Mouse (Mus musculus) forebrain, embryonic 14.5 days (tissue): Measurements from ENCODE around the gene Atp6v1g2. TPM values are rescaled to one million over a fixed set of nuclear protein-coding genes. Genes with fewer than 3 reads are reported as not detected.

ENCODE experiments used
- ATAC-seq: fragments of 200-750 bp; cut with Nextera tagmentation; 2 replicates; pipeline ENCODE4 v1.8.0; 2017; ENCODE audit warnings: mild to moderate bottlenecking, moderate library complexity
- DNase-seq: peaks from one replicate; pipeline ENCODE4 v3.0.0-alpha.2; 2015; ENCODE audit warnings: low spot score
- H3K27ac ChIP-seq: fragments of 300-500 bp; sonication (generic); 2 replicates; pipeline ENCODE4 v1.5.1; 2014; ENCODE audit warnings: low read depth, mild to moderate bottlenecking, control low read depth, low read length, moderate library complexity
- H3K27me3 ChIP-seq: fragments of 300-500 bp; sonication (generic); replicated peaks from 2 replicates; pipeline ENCODE4 v1.6.1; 2014; ENCODE audit warnings: low read length, control low read depth, mixed read lengths; ENCODE audit not compliant: control insufficient read depth, insufficient read depth
- H3K36me3 ChIP-seq: fragments of 300-500 bp; sonication (generic); 2 replicates; pipeline ENCODE4 v1.6.1; 2014; ENCODE audit warnings: low read length, control low read depth; ENCODE audit not compliant: control insufficient read depth, insufficient read depth
- H3K4me1 ChIP-seq: fragments of 300-500 bp; sonication (generic); 2 replicates; pipeline ENCODE4 v1.6.1; 2014; ENCODE audit warnings: antibody characterized with exemption, low read length, control low read depth; ENCODE audit not compliant: control insufficient read depth, insufficient read depth
- H3K4me2 ChIP-seq: fragments of 300-500 bp; sonication (generic); 2 replicates; pipeline ENCODE4 v1.6.1; 2014; ENCODE audit warnings: mild to moderate bottlenecking, control low read depth, low read length
- H3K4me3 ChIP-seq: fragments of 300-500 bp; sonication (generic); 2 replicates; pipeline ENCODE4 v1.5.1; 2014; ENCODE audit warnings: low read depth, low read length, control low read depth
- H3K9ac ChIP-seq: fragments of 300-500 bp; sonication (generic); 2 replicates; pipeline ENCODE4 v1.6.1; 2014; ENCODE audit warnings: mild to moderate bottlenecking, low read length, control low read depth, moderate library complexity
- H3K9me3 ChIP-seq: fragments of 300-500 bp; sonication (generic); replicated peaks from 2 replicates; pipeline ENCODE4 v1.6.1; 2016; ENCODE audit warnings: low read length, control low read depth, mixed read lengths; ENCODE audit not compliant: control insufficient read depth
- WGBS: fragments of 180-500 bp; shearing (Covaris S2); extraction: QIAGEN DNeasy Blood & Tissue Kit; methylation state at CpG from one replicate; pipeline ENCODE4 v1.1.7; 2014; 5-methylcytosine and 5-hydroxymethylcytosine counted together
- polyA plus RNA-seq: library from polyadenylated mRNA; unstranded; fragments of >200 nt; fragmentation: Nextera tagmentation; extraction: Ambion mirVana; gene quantifications from 2 replicates; pipeline ENCODE4 v1.2.1, GENCODE M21; 2014

Gene Atp6v1g2
- polyA plus RNA-seq, 1 experiment from 2014 or later = 44.0 TPM

- ATAC-seq (no peak), DNase-seq (no peak)
- Histone ChIP-seq H3K4me1 (peaks cover 7% of the 10 kb centered on the region), H3K27me3 (peaks cover 17% of the 10 kb centered on the region), H3K4me2 (no peak overlapping the region), H3K36me3 (no peaks in the 10 kb centered on the region), H3K27ac (no peak overlapping the region), H3K9ac (no peak overlapping the region), H3K4me3 (no peak overlapping the region), H3K9me3 (no peaks in the 10 kb centered on the region)
- WGBS = 88% methylated on average over 11 of the region's 11 CpGs
Measured at GRCm38 (mm10) chr17:35200398-35200797, 33.1 kb upstream of the Atp6v1g2 start.

GRCm38 (mm10) chr17:35201128-35201527, 32.3 kb upstream of the Atp6v1g2 start:
- Histone ChIP-seq H3K9me3 (no peaks in the 10 kb centered on the region), H3K9ac (no peak overlapping the region), H3K4me2 (no peak overlapping the region), H3K4me3 (no peak overlapping the region), H3K4me1 (peaks cover under 1% of the 10 kb centered on the region; the same call in 1 of the 2 replicates), H3K27ac (no peak overlapping the region), H3K36me3 (no peaks in the 10 kb centered on the region), H3K27me3 (peaks cover 11% of the 10 kb centered on the region)
- ATAC-seq (no peak), DNase-seq (no peak)
- WGBS = 81% methylated on average over 11 of the region's 11 CpGs

GRCm38 (mm10) chr17:35201787-35202186, 31.7 kb upstream of the Atp6v1g2 start, which contains the start of gene Tnf:
Gene Tnf, minus strand, starts transcription at chr17:35202007.
- H3K4me3 ChIP-seq = no peak within 1 kb of the TSS
- ATAC-seq (no peak), DNase-seq (no peak)
- H3K4me1 ChIP-seq = no peaks in the 10 kb centered on the region
- H3K4me2 ChIP-seq = no peak within 1 kb of the TSS
- no peak within 1 kb of the TSS for H3K9ac ChIP-seq
- H3K27me3 ChIP-seq = peaks cover 5% of the 10 kb centered on the region
- WGBS = 43% methylated on average over 13 of the region's 13 CpGs
- H3K9me3 ChIP-seq = no peaks in the 10 kb centered on the region
- H3K27ac ChIP-seq = no peak within 1 kb of the TSS
- H3K36me3 ChIP-seq = no peaks in the 10 kb centered on the region

- H3K4me2 ChIP-seq = no peak overlapping the region
- ATAC-seq = no peak
- H3K4me1 ChIP-seq = no peaks in the 10 kb centered on the region
- no peak overlapping the region for H3K27ac ChIP-seq
- H3K4me3 ChIP-seq = no peak overlapping the region
- H3K27me3 ChIP-seq = no peaks in the 10 kb centered on the region
- H3K9me3 ChIP-seq = no peaks in the 10 kb centered on the region
- no peak for DNase-seq
- H3K9ac ChIP-seq = no peak overlapping the region
- 81% methylated on average over 4 of the region's 4 CpGs for WGBS
- H3K36me3 ChIP-seq = no peaks in the 10 kb centered on the region
Measured at GRCm38 (mm10) chr17:35202442-35202841, 31.0 kb upstream of the Atp6v1g2 start.

- H3K4me3 ChIP-seq = no peak within 1 kb of the TSS
- no peak for DNase-seq
- H3K9ac ChIP-seq = no peak within 1 kb of the TSS
- H3K4me2 ChIP-seq = no peak within 1 kb of the TSS
- H3K36me3 ChIP-seq = no peaks in the 10 kb centered on the region
- 31% methylated on average over 20 of the region's 20 CpGs for WGBS
- no peaks in the 10 kb centered on the region for H3K4me1 ChIP-seq
- no peak for ATAC-seq
- H3K27me3 ChIP-seq = no peaks in the 10 kb centered on the region
- no peak within 1 kb of the TSS for H3K27ac ChIP-seq
- no peaks in the 10 kb centered on the region for H3K9me3 ChIP-seq
Measured at GRCm38 (mm10) chr17:35204494-35205379, 28.7 kb upstream of the Atp6v1g2 start, which contains the start of gene Lta. Gene Lta, minus strand, starts transcription at chr17:35205351.

GRCm38 (mm10) chr17:35205380-35205769, 28.1 kb upstream of the Atp6v1g2 start:
- H3K4me2 ChIP-seq = no peak overlapping the region
- 66% methylated on average over 10 of the region's 10 CpGs for WGBS
- no peak overlapping the region for H3K9ac ChIP-seq
- no peaks in the 10 kb centered on the region for H3K27me3 ChIP-seq
- no peak for DNase-seq
- ATAC-seq = no peak
- no peaks in the 10 kb centered on the region for H3K36me3 ChIP-seq
- H3K27ac ChIP-seq = no peak overlapping the region
- H3K4me1 ChIP-seq = no peaks in the 10 kb centered on the region
- H3K9me3 ChIP-seq = no peaks in the 10 kb centered on the region
- H3K4me3 ChIP-seq = no peak overlapping the region

GRCm38 (mm10) chr17:35209785-35210535, 23.5 kb upstream of the Atp6v1g2 start:
- no peaks in the 10 kb centered on the region for H3K36me3 ChIP-seq
- H3K27ac ChIP-seq = no peak overlapping the region
- WGBS = 70% methylated on average over 12 of the region's 12 CpGs
- DNase-seq = no peak
- H3K4me3 ChIP-seq = no peak overlapping the region
- H3K9ac ChIP-seq = no peak overlapping the region
- H3K9me3 ChIP-seq = no peaks in the 10 kb centered on the region
- no peak overlapping the region for H3K4me2 ChIP-seq
- no peak for ATAC-seq
- H3K27me3 ChIP-seq = no peaks in the 10 kb centered on the region
- no peaks in the 10 kb centered on the region for H3K4me1 ChIP-seq

- H3K9ac ChIP-seq = no peak overlapping the region
- H3K4me2 ChIP-seq = no peak overlapping the region
- WGBS = 87% methylated on average over 3 of the region's 3 CpGs
- no peaks in the 10 kb centered on the region for H3K27me3 ChIP-seq
- no peaks in the 10 kb centered on the region for H3K36me3 ChIP-seq
- no peak overlapping the region for H3K27ac ChIP-seq
- H3K4me1 ChIP-seq = no peaks in the 10 kb centered on the region
- ATAC-seq (no peak), DNase-seq (no peak)
- no peak overlapping the region for H3K4me3 ChIP-seq
- H3K9me3 ChIP-seq = no peaks in the 10 kb centered on the region
Measured at GRCm38 (mm10) chr17:35210593-35210992, 22.9 kb upstream of the Atp6v1g2 start.

- 95% methylated on average over 5 of the region's 5 CpGs for WGBS
- no peak overlapping the region for H3K27ac ChIP-seq
- no peaks in the 10 kb centered on the region for H3K4me1 ChIP-seq
- no peaks in the 10 kb centered on the region for H3K9me3 ChIP-seq
- H3K4me3 ChIP-seq = no peak overlapping the region
- no peak overlapping the region for H3K9ac ChIP-seq
- H3K4me2 ChIP-seq = no peak overlapping the region
- ATAC-seq (no peak), DNase-seq (no peak)
- H3K36me3 ChIP-seq = no peaks in the 10 kb centered on the region
- no peaks in the 10 kb centered on the region for H3K27me3 ChIP-seq
Measured at GRCm38 (mm10) chr17:35213071-35213470, 20.4 kb upstream of the Atp6v1g2 start.
